Mouse (Mus musculus) heart, adult 2 months (tissue): ENCODE measurements around the gene Hsd3b7.

Experiments
- CTCF ChIP-seq: fragments of 200-600 bp; IDR thresholded peaks from 2 replicates; pipeline ENCODE4 v1.8.1; 2022; ENCODE audit warnings: antibody characterized with exemption, mild to moderate bottlenecking, moderate library complexity
- EP300 ChIP-seq: fragments of 200-500 bp; IDR thresholded peaks from 2 replicates; pipeline ENCODE4 v1.6.1; 2011; ENCODE audit warnings: low read depth, low read length, control low read depth; ENCODE audit not compliant: insufficient read depth
- POLR2A ChIP-seq: fragments of 200-500 bp; IDR thresholded peaks from 2 replicates; pipeline ENCODE4 v1.6.1; 2011; ENCODE audit warnings: mild to moderate bottlenecking, low read depth, low read length, control low read depth; ENCODE audit not compliant: insufficient read depth

DNA sequence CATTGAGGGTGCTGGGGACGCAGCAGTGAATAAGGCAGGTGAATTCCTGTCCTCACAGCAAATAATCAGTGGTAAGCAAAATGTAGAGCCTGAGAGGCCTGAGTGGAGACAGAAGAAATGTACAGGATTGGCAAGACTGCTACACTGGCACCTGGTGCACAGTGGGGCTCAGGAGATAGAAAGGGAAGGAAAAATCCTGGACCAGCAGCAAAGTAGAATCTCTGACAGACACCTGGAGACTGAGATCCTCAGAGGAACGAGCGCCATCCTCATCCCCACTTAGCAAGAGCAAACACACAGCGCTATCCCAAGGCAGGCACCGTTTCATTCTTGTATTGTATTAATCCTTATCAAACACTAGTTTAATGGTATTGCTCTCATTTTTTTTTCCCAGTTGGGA, 37.1 kb downstream of the Hsd3b7 start:
- TF ChIP-seq CTCF: no peak
- TF ChIP-seq POLR2A: no peak
- TF ChIP-seq EP300: no peak
